Mouse (Mus musculus): ENCODE data around the gene Wdr12.
"Not testable (repeated sequence)": the region's sequence is repeated elsewhere in the genome, so short reads cannot be mapped to it uniquely, and the experiment has no call there.

Wdr12 gene

DNA sequence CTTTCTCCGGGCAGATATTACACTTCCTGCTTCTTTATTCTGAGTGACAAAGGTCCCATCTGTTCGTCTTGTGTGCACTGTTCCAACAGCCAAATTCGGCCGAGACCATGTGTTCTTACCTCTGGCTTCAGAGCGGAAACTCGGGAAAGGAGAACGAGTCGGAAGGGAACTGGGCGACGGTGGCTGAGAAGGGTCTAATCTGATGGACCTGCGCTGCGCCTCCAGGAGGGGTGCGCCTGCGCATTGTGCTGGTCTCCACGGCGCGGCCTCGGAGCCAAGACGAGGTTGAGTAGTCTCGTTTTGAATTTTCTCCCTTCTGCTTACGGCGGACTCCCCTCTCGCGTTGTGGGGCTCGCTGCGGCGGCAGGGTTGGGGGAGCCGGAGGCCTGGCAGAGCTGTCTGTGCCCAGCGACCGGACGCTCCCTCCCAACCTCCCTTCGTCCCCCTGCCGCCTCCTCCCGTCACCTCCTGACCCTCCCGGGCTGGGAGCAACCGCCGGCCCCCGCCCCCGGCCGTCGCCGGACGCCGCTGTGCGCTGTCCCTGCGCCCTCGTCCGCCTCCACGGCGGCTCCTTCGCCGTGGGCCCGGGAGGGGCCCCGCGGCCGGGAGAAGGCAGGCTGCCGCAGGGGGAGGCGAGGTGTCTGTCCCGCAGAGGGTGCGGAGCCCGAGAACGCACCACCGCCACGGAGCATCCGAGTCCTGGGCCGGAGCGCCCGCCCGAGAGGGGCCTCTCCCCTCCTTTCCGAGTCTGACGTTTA is at the start of gene Wdr12, which contains the start of gene Carf:
Gene Wdr12 (minus strand): TSS at position 622 of the 758 bp plus-strand sequence.
Gene Carf (plus strand): TSS at position 224 of the 758 bp plus-strand sequence.
- DNase-seq (ENCODE audit: low read depth): peak; percentile 99

DNA sequence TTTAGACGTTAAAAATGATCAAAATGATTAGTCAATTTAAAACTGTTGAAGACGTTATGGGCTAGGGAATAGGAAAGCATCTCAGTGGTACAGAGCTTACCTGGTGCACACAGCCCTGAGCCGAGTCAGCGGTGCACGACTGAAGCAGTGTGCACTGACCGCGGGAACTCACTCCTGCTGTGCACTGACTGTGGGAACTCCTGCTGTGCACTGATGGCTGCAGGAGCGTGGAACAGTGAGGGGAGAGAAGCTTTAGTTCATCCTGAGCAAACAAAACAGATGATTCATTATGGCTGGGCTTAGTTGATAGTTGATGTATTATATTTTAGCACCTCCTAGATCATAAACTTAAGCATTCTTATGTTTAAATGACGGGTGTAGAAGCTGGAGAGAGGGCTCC is 38.9 kb upstream of the Wdr12 start:
- no peak for DNase-seq (ENCODE audit: low read depth)

DNA sequence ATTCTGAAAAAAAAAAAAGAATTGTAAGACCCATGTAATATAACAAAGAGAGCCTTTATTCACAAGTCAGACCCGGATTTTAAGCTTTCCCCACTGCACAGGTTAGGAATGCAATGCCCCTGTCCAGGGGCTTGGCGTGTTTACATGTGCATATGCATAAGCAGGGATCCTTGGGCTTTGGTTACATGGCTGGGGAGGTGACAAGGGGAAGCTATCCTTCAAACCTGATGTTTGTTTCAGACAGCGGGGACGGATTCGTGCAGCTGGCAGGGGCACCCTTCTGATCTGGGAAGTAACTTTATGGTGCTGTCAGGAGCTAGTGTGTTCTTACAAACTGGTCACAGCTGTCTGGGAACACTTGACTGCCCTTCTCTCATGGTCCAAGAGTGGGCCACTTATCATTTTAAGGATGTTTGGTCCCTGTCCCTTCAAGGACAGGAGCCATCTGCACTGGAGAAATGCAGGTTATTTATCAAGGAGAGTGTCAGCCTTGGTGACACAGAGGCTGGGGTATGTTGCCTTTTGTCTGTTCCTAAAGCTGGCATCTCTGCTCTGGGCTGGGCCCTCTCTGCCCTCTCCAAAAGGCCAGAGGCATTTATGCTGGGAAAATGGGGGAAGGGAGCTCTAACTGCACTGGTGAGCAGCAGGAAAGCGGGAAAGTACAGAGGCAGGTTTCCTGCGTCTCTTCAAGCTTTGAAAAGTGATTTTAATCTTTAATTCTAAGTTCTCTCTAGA is 19.4 kb upstream of the Wdr12 start:
- no peak for DNase-seq (ENCODE audit: low read depth)

DNA sequence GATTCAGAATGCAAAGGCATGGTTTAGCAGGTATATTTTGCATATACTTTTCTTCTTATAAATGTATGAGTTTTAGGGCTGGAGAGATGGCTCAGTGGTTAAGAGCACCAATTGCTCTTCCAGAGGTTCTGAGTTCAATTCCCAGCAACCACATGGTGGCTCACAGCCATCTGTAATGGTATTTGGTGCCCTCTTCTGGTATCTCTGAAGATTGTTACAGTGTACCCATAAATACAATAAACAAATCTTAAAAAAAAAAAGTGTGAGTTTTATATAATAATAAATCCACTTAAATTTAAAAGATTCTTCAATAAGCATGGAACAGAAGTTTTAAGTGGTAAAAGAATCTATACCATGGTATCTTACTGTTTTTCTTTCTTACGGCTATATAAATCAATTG is 6.1 kb upstream of the Wdr12 start:
- peak; percentile 23 for DNase-seq (ENCODE audit: low read depth)

DNA sequence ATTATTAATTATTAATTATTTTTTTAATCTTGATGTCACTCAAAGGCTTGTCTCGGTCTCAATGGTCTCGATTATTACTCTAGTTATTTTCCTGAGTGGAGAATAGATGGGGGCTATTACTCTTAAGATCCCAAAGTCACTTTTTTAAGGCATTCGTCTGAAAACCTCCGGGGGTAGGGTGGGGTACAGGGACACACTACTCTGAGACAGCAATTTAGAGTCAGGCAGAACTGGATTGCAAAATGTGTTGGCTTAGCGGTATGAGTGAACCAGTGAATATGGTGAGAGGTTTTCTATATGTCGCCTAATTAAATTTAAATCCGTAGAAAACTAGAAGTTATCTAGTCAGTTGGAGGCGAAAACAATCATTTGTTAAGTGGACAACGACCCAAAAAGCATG is 394 bp upstream of the Wdr12 start:
- DNase-seq (ENCODE audit: low read depth): peak; percentile 43

DNA sequence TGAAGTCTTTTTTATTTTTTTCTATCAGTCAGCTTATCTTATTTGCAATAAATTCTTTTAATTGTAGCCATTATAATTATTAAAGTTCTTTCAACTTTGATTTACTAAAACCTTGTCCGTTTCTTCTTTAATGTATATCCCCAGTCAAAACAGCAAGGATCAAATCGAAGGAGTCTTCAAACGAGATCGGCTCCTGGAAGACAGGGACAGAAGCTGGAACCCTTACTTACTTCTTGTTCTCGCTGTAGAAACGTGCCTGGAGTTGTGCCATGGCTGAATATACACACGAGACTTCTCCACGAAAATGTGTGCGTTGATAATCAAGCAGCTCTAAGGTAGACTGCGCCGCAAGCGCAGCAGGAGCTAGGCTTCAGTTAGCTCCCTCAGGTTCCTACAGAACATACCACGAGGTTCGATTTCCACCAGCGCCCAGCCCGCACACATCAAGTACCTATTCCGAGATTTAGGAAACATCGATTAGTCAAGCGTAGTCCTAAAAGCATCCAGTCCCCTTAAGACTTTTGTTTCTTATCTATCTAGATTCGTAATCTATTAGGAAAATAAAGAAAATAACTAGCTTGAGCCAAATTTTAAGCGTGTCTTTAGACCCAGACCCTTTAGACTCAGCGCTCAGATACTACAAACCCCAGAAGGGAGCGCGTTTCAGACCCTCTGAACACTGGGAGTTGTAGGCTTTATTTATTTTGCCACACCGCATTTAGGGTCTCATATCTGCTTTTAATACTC is 995 bp downstream of the Wdr12 start:
- peak; percentile 82 for DNase-seq (ENCODE audit: low read depth)

DNA sequence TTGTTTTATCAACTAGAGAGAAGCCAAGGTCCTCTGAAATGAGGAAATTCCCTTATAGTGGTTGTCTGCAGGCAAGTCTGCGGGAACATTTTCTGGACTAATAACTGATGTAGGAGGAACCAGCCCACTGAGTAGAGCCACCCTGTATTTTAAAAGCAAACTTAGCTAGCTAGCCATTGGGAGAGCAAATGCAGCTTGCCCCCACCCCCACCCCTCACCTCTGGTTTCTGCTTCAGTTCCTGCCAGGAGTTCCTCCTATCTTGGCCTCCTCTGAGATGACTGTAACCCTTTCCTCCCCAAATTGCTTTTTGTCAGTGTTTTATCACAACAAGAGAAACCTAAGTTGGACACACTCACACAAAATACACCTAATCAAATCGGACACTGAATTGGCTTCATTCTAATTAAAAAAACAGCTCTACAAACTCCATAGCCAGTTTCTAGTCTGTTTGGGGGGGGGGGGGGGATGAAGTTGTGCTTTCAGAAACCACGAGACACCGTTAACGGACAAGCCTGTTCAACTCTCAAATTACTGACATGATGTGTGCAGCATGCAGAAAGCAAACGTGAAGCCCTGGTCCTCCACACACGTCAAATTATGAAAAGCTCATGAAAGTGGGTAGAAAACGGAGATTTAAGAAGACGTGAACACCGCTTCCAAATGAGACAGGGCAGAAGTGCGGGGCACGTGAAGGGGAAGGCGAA is 1.7 kb downstream of the Wdr12 start:
- peak; percentile 63 for DNase-seq (ENCODE audit: low read depth)

DNA sequence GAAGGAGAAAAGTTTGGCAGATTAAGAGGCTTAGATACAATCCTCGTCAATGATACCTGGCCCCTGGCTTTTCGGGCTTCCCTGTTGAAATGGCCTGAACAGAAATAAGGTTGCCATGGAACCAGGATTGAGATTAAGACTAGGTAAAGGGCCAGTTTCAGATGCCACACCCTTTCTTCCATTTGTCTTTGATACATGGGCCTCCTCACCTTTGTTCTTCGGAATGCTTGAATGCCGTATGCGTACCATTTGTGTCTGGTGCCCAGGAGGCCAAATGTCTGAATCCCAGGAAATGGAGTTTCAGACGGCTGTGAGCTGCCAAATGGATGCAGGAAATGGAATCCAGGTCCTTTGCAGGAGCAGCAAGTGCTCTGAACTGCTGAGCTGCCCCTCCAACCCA is 22.0 kb downstream of the Wdr12 start:
- no peak for DNase-seq (ENCODE audit: low read depth)

DNA sequence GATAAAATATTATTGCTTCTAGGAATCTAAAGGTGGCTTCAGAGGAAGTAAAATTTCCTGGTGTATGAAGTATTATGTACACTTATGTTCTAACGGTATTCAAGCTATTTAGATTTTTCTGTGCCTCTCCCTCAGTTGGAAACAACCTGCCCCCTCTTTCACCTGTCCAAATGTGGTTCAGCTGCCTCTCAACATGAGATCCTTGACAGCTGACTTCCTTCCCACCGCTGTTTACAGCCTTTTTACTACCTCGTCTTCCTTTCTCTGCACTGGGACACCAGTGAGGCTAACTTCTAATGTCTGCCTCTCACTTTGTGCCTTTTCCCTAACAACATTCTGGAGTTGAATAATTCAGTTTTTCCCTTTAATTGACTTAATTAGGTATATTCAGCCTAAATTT is 22.9 kb downstream of the Wdr12 start:
- no peak for DNase-seq (ENCODE audit: low read depth)

DNA sequence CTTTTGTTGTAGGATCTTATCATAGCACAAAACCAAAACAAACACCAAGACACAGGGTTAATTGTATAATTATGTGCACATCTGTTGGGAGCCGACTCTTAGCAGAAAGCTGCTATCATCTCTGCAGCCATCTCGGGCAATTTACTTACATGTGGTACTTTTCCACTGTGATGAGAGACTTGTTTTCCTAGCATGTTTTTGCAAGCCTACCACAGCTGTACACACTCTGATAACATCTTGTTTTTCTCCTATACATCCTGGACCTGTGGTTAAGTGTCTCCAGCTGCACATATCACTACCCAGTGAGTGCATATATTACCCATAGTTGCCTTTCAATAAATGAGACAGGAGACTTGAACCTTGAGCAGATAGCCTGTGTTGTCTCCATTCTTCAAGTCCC is 23.5 kb downstream of the Wdr12 start:
- no peak for DNase-seq (ENCODE audit: low read depth)

DNA sequence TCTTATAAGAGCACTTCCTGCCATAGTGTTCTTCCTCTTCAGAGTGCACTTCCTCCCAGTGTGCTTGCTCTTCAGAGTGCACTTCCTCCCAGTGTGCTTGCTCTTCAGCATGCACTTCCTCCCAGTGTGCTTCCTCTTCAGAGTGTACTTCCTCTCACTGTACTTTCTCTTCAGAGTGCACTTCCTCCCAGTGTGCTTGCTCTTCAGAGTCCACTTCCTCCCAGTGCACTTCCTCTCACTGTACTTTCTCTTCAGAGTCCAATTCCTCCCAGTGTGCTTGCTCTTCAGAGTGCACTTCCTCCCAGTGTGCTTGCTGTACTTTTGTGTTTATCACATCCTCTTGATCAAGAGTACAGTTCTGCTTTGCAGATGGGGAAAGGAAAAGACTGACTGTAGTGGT is 27.7 kb downstream of the Wdr12 start:
- DNase-seq (ENCODE audit: low read depth): not testable (repeated sequence)

DNA sequence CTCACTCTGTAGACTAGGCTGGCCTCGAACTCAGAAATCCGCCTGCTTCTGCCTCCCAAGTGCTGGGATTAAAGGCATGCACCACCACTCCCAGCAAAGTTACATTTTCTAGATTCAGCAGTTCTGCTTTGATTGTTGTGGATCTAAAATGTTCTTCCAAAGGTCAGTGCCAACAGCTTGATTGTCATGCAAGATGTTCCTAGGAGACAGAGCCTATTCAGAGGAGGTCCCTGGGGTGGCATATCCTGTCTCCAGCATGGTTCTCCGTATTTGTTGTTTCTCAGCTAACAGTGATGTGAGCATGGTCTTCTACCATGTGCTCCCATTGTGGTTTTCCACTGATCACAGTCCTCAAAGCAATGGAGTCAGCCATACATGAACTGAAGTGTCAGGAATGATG is 42.1 kb downstream of the Wdr12 start:
- DNase-seq (ENCODE audit: low read depth): no peak

DNA sequence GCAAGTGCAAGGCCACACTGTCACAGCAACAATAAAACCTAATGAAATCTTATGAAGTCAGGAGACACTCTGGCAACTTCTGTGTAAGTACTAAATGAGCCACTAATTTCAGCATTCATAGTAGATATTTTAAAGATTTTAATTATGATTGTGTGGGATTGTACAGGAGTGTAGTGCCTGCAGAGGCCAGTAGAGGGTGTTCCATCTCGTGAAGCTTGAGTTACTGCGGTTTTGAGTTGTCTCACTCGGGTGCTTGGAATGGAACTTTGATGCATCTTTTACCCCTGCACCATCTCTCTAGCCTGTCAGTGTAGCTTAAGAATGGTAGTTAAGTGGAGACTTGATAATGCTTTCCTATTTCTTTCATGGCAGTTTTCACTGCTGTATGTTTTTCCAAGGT is 43.8 kb downstream of the Wdr12 start:
- DNase-seq (ENCODE audit: low read depth): no peak

DNA sequence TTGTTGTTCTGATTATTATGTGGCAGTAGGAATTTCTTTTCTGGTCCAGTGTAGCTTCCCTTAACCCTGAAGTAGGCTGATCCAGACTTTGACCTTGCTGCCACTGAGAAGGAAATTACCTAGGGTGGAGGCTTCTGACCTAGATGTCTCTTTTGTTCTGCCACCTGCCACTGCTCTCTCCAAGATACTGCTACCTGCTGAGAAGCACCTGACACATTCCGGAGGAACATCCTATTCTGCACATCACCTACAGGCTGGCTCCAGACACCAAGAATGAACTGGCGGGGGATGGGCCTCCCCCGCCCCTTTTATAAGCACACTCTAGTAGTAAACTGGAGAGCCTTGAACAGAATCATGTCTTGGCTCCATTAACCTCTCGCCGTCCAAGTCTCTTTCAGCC is 51.0 kb downstream of the Wdr12 start:
- DNase-seq (ENCODE audit: low read depth): not testable (repeated sequence)

DNA sequence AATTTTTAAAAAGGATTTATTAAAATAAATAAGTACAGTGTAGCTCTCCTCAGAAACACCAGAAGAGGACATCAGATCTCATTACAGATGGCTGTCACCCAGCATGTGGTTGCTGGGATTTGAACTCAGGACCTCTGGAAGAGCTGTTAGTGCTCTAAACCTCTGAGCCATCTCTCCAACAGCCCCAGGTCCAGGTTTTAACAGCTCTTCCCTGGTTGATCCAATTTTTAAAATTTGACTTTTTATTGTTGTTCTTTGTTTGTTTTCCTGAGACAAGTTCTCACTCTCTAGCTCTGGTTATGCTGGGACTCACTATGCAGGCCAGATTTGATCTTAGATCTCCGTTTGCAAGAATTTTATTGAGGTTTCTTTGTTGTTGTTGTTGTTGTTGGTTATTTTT is 53.9 kb downstream of the Wdr12 start:
- no peak for DNase-seq (ENCODE audit: low read depth)

DNA sequence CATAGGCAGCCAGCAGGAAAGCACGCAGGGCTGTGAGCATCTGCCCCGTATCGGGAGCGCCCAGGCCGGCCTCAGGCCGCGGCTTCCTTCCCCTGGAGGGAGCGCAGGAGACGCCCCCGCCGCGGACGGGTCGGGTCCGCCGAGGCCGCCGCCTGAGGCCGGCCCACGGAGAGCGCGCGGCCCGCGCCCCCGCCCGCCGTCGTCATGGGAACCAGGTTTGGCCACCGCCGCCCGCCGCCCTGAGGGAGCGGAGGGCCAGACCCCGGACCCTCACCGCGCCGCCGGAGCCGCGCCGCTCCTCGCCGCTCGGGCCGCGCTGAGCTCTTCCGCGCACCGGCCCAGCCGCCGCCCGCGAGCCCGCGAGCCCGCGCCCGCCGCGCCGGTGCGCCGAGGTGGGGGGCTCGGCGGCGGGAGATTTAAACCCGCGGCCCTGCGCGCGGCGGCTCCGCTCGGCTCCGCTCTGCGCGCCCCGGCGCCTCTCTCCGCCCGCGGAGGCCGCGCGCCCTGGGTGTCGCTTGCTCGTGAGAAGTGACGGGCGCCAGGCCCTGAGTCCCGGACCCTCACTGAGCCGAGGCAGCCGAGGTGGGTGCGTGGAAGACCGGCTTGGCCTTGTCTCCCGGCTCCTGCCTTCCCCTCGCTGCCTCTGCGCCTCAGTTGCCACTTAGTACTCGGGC is 55.5 kb downstream of the Wdr12 start, which contains the start of gene Ica1l:
Gene Ica1l (minus strand): TSS at position 389 of the 674 bp plus-strand sequence.
- DNase-seq (ENCODE audit: low read depth): no peak

DNA sequence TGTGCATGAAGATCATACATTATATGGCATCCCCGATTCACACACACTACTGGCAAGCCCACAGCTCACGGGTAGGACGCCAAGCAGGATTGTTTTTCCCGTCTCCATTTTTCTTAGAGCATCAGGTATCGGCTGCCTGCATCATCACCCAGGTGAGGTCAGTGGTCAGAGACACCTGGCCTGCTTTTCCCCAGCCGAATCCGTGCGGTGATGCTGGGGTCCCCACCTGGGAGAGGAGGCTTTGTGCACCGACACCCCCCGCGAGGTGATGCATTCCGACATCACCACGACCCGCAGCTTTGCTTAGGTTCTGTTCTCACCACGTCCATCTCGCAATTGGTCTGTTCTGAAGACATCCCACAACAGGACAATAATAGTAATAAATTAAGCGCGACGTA is 56.0 kb downstream of the Wdr12 start:
- DNase-seq (ENCODE audit: low read depth): no peak

DNA sequence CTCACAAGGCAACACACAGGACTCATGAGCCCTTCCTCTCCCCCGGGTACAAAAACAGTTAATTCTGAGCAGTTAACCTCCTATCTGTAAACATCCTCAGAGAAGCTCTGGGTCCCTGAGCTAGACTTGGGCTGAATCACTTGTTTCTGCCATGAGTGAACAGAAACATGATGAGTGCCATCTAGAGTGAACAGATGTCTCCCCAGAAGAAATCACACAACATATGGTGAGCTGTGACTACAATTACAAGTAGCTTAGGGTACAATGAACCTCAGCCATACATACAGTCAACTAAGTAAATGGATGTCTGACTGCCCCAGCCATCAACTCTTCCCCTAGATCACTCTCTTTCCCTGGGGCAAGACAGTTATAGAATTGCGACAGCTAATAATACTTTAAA is 63.4 kb downstream of the Wdr12 start:
- DNase-seq (ENCODE audit: low read depth): no peak

Measured in NIH3T3 (cell line).